Comparison of ENCODE assay signal across 9 mouse cellular contexts in the genomic region with DNA sequence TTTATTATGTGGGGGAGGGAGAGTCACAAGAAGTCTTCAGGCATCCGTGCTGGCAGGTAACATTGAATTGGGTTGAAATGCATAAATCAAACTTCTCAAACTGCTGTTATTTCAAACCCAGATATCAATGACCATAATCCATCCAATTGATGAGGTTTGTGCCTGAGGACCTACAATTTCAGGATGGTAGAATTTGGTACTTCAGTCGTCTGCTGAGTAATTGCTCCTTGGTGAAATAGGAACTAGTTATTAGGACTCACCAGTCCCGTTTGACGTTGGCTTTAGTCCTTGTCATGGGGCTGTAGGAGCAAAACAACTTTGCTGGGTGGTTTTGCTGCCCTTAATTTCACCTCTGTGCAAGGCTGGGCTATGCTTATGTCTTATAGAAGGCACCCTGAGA. TPM values are rescaled to one million over a fixed set of nuclear protein-coding genes. Genes with fewer than 3 reads are reported as not detected.
A peak's percentile ranks its signal among the peaks of the same experiment; 100 is the strongest.
DNase-seq lines count a peak whose midpoint lies in the region; ATAC-seq lines count a peak whose summit lies in the region.
"Had no signal": no experiment of that assay in that cellular context is flagged by ENCODE, and none has a peak within 500 bp of the region (broad histone marks: within the 10 kb centered on the region; RNA-seq: fewer than 3 reads in every experiment).

No protein-coding gene starts in this region.

- intact Hi-C loops in heart, postnatal 10 days (cut with DNase I), result no loop called here

- 24% methylated on average over 4 of the region's 4 CpGs for WGBS in heart, embryonic 14.5 days
- WGBS in midbrain, embryonic 12.5 days, result 11% methylated on average over 4 of the region's 4 CpGs

- peaks cover 0 to 10% of the 10 kb centered on the region in 2 experiments; a peak in 1 of 4 replicates for H3K4me1 ChIP-seq in heart, embryonic 14.5 days (ENCODE audit: control insufficient read depth in 2 of 2, insufficient read depth in 2 of 2, low read length in 2 of 2)
- peaks cover 9% of the 10 kb centered on the region; the same call in 1 of the 2 replicates for H3K4me1 ChIP-seq in midbrain, embryonic 12.5 days

- no peaks in the 10 kb centered on the region for H3K9me3 ChIP-seq in heart, embryonic 14.5 days (ENCODE audit: control insufficient read depth, low read length)
- no peaks in the 10 kb centered on the region for H3K9me3 ChIP-seq in midbrain, embryonic 12.5 days

- no peaks in the 10 kb centered on the region for H3K36me3 ChIP-seq in heart, embryonic 14.5 days (ENCODE audit: control insufficient read depth, insufficient read depth, low read length)
- H3K36me3 ChIP-seq in midbrain, embryonic 12.5 days, result no peaks in the 10 kb centered on the region

- H3K4me2 ChIP-seq in heart, embryonic 14.5 days (ENCODE audit: low read length), result peak overlapping the region; percentile 82
- peak overlapping the region; percentile 71 for H3K4me2 ChIP-seq in midbrain, embryonic 12.5 days (replicated peaks)

- H3K27ac ChIP-seq in heart, embryonic 14.5 days (replicated peaks in 1 of 2; ENCODE audit: control insufficient read depth in 1 of 2, insufficient read depth in 1 of 2, low read depth in 2 of 2, low read length in 2 of 2), result no peak overlapping the region
- no peak overlapping the region; the same call in 1 of the 2 replicates for H3K27ac ChIP-seq in midbrain, embryonic 12.5 days (replicated peaks)

- peak overlapping the region; percentile 41; the same call in 1 of the 2 replicates for H3K9ac ChIP-seq in heart, embryonic 14.5 days (ENCODE audit: low read length)
- H3K9ac ChIP-seq in midbrain, embryonic 12.5 days (replicated peaks), result peak overlapping the region; percentile 73

- H3K27me3 ChIP-seq in heart, embryonic 14.5 days (ENCODE audit: control insufficient read depth, insufficient read depth, low read length), result no peaks in the 10 kb centered on the region
- H3K27me3 ChIP-seq in midbrain, embryonic 12.5 days, result no peaks in the 10 kb centered on the region

- no peak for ATAC-seq in heart, embryonic 14.5 days (ENCODE audit: insufficient number of reproducible peaks, insufficient read depth, low FRiP score, low read depth)
- ATAC-seq in midbrain, embryonic 12.5 days (ENCODE audit: low FRiP score, low read depth), result no peak
- ATAC-seq in inflammation-experienced regulatory T-cells, adult 6 months, result no peak

- DNase-seq in heart, postnatal 10 days, result no peak
- DNase-seq in MEL-GATA-1-ER (ENCODE audit: extremely low read depth, low read depth), result peak; percentile 29
- peak; percentile 3 for DNase-seq in forelimb bud, embryonic 11.5 days (ENCODE audit: low read depth, low spot score)
- DNase-seq in thymus, adult 18-20 months, result no peak
- no peak for DNase-seq in ovary, postnatal 36 days (ENCODE audit: low spot score)

- H3K4me3 ChIP-seq in heart, embryonic 14.5 days (ENCODE audit: control insufficient read depth in 1 of 2, insufficient read depth in 1 of 2, low read depth in 1 of 2, low read length in 2 of 2), result peak overlapping the region in 1 of 2 experiments; percentile 83; a peak in 3 of 4 replicates
- H3K4me3 ChIP-seq in midbrain, embryonic 12.5 days, result peak overlapping the region; percentile 79

RNA-seq across cellular contexts. Expression of a gene that starts 1.2 kb away (rescaled TPM):
- 6.4 and 7.2 TPM in 2 replicates for polyA plus RNA-seq in heart, embryonic 14.5 days (2014; fragmentation: Nextera tagmentation; extraction: Ambion mirVana)
- 1 to 10 TPM; 2.6 to 2.9 TPM for total RNA-seq in heart, postnatal 10 days (2021)
- polyA plus RNA-seq in midbrain, embryonic 12.5 days (2016; fragmentation: Nextera tagmentation; extraction: Ambion mirVana), result 29.5 and 32.9 TPM in 2 replicates
- polyA plus RNA-seq in inflammation-experienced regulatory T-cells, adult 6 months (2017; shearing (Covaris generic)), result 10 to 100 TPM; 13.2 to 23.7 (median 15.9) TPM
- polyA plus RNA-seq: liver, adult 2 months had no signal

Comparison
In these comparisons a context has a peak if more than half of its experiments do, and no peak if none do; other contexts are left out.
1. DNase-seq: peak in MEL-GATA-1-ER (single experiment) and forelimb bud, embryonic 11.5 days (single experiment); none in heart, postnatal 10 days (0 of 2), thymus, adult 18-20 months (0 of 2) and ovary, postnatal 36 days (single experiment).